Mouse (Mus musculus) liver, embryonic 11.5 days (tissue): Measurements from ENCODE around the gene Faxc. TPM values are rescaled to one million over a fixed set of nuclear protein-coding genes. Genes with fewer than 3 reads are reported as not detected.

Experiments used
- ATAC-seq: fragments of 200-750 bp; cut with Nextera tagmentation; replicated peaks from 2 replicates; pipeline ENCODE4 v1.8.0; 2017; ENCODE audit warnings: moderate number of reproducible peaks, mild to moderate bottlenecking, moderate TSS enrichment, moderate library complexity; ENCODE audit not compliant: low FRiP score
- DNase-seq: peaks from one replicate; pipeline ENCODE4 v3.0.0-alpha.2; 2017; ENCODE audit warnings: low spot score
- H3K27ac ChIP-seq: fragments of 300-500 bp; sonication (generic); 2 replicates; pipeline ENCODE4 v1.5.1; 2014; ENCODE audit warnings: mild to moderate bottlenecking, low read depth, low read length, control low read depth
- H3K27me3 ChIP-seq: fragments of 300-500 bp; sonication (generic); replicated peaks from 2 replicates; pipeline ENCODE4 v1.6.1; 2014; ENCODE audit warnings: low read length, mixed read lengths; ENCODE audit not compliant: control insufficient read depth, insufficient read depth
- H3K36me3 ChIP-seq: fragments of 300-500 bp; sonication (generic); 2 replicates; pipeline ENCODE4 v1.6.1; 2014; ENCODE audit warnings: mild to moderate bottlenecking, low read length, moderate library complexity, mixed read lengths; ENCODE audit not compliant: control insufficient read depth, insufficient read depth
- H3K4me1 ChIP-seq: fragments of 300-500 bp; sonication (generic); replicated peaks from 2 replicates; pipeline ENCODE4 v1.6.1; 2014; ENCODE audit warnings: low read length, mixed read lengths; ENCODE audit not compliant: control insufficient read depth, insufficient read depth
- H3K4me2 ChIP-seq: fragments of 300-500 bp; sonication (generic); 2 replicates; pipeline ENCODE4 v1.6.1; 2014; ENCODE audit warnings: mild to moderate bottlenecking, control low read depth, moderate library complexity
- H3K4me3 ChIP-seq: fragments of 300-500 bp; sonication (generic); 2 replicates; pipeline ENCODE4 v1.5.1; 2014; ENCODE audit warnings: low read depth, low read length, control low read depth
- H3K9ac ChIP-seq: fragments of 300-500 bp; sonication (generic); 2 replicates; pipeline ENCODE4 v1.6.1; 2014; ENCODE audit warnings: low read depth, low read length, control low read depth
- H3K9me3 ChIP-seq: fragments of 300-500 bp; sonication (generic); 2 replicates; pipeline ENCODE4 v1.6.1; 2016; ENCODE audit warnings: low read length, inconsistent platforms, mixed read lengths; ENCODE audit not compliant: control insufficient read depth
- WGBS: fragments of 180-500 bp; shearing (Covaris S2); extraction: QIAGEN DNeasy Blood & Tissue Kit; methylation state at CpG from one replicate; pipeline ENCODE4 v1.1.7; 2014; 5-methylcytosine and 5-hydroxymethylcytosine counted together
- polyA plus RNA-seq: library from polyadenylated mRNA; unstranded; fragments of >200 nt; fragmentation: Nextera tagmentation; extraction: Ambion mirVana; gene quantifications from 2 replicates; pipeline ENCODE4 v1.2.1, GENCODE M21; 2014

The Faxc gene
- 1.4 and 1.8 TPM in 2 replicates for polyA plus RNA-seq

DNA sequence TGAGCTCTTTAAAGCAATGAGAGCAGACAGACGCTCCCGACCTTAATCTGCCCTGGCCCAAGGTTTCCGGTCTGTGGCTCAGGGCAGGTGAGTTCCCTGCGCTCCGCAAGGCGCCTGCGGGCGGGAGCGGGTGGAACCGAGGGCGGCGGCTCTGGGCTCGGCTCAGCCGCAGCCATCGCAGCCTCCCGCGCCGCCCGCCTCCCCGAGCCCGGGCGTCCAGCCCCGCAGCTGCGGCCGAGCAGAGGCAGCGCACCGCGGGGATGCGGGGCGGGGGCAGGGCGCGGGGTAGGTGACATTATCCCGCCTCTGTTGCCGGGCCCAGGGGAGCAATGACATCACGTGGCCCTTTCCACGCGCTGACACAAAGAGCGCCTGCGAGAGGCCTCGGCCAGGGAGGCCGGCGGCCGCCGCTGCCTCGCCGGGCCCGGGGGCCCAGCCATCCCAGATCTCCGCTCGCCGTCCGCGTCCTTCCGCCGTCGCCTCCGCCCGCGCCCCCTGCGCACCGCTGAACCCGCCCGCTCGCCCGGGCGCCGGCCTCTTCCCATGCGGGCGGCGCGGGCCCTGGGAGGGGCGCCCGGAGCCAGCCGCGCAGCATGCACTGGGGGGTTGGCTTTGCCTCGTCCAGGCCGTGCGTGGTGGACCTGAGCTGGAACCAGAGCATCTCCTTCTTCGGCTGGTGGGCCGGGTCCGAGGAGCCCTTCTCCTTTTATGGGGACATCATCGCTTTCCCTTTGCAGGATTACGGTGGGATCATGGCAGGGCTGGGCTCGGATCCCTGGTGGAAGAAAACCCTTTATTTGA is at the start of gene Faxc:
Gene Faxc (plus strand): TSS at position 359 of the 801 bp plus-strand sequence.
- Histone ChIP-seq H3K27ac (no peak within 1 kb of the TSS), H3K4me3 (peak within 1 kb of the TSS; percentile 59), H3K36me3 (no peaks in the 10 kb centered on the region), H3K4me2 (peak within 1 kb of the TSS; percentile 86), H3K9me3 (no peaks in the 10 kb centered on the region), H3K27me3 (peaks cover 27% of the 10 kb centered on the region), H3K4me1 (no peaks in the 10 kb centered on the region; the same call in 1 of the 2 replicates), H3K9ac (peak within 1 kb of the TSS; percentile 66)
- DNase-seq = peak; percentile 56
- 1% methylated on average over 71 of the region's 83 CpGs for WGBS
- ATAC-seq = peak; percentile 58

GRCm38 (mm10) chr4:21882806-21883205 is 48.3 kb upstream of the Faxc start:
- Histone ChIP-seq H3K9ac (no peak overlapping the region), H3K36me3 (no peaks in the 10 kb centered on the region), H3K27ac (no peak overlapping the region), H3K27me3 (no peaks in the 10 kb centered on the region), H3K4me2 (no peak overlapping the region), H3K4me3 (no peak overlapping the region), H3K9me3 (no peaks in the 10 kb centered on the region), H3K4me1 (0 out of 2 replicates have a peak, but pooled peaks cover 3% of the 10 kb centered on the region)
- WGBS = 86% methylated on average over 6 of the region's 6 CpGs
- DNase-seq (no peak), ATAC-seq (0 out of 2 replicates have a peak, but pooled peaks have one; percentile 44)

GRCm38 (mm10) chr4:21885831-21886230 is 45.3 kb upstream of the Faxc start:
- 83% methylated on average over 8 of the region's 8 CpGs for WGBS
- H3K4me2 ChIP-seq = no peak overlapping the region
- H3K27ac ChIP-seq = no peak overlapping the region
- no peaks in the 10 kb centered on the region for H3K36me3 ChIP-seq
- H3K27me3 ChIP-seq = no peaks in the 10 kb centered on the region
- DNase-seq = no peak
- H3K9ac ChIP-seq = no peak overlapping the region
- H3K9me3 ChIP-seq = no peaks in the 10 kb centered on the region
- H3K4me1 ChIP-seq = 0 out of 2 replicates have a peak, but pooled peaks cover 3% of the 10 kb centered on the region
- no peak overlapping the region for H3K4me3 ChIP-seq
- no peak for ATAC-seq

GRCm38 (mm10) chr4:21931772-21932630 is 872 bp downstream of the Faxc start:
- no peak overlapping the region for H3K27ac ChIP-seq

DNA sequence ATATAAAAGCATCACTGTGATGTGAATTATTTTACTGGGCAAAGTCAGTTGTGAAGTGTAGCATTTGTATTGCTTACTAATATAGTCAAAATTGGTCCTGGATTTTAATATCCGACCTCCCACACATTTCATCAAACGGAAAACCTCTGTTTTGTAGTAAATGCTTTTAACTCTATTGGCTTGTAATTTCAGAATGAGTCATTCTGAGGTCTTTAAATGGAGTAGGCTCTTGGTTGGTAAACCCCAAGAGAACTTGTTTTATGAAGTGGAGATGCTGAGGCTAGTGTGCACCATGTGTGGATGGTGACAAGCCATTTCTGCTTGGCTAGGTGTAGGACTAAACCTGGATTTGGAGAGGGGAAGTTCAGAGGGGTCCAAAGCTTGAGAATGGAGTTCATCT is 4.2 kb downstream of the Faxc start:
- no peaks in the 10 kb centered on the region; the same call in 1 of the 2 replicates for H3K4me1 ChIP-seq

More at GRCm38 (mm10) chr4:21931772-21932630, 872 bp downstream of the Faxc start:
- Histone ChIP-seq H3K4me3 (peak overlapping the region; percentile 59), H3K27me3 (peaks cover 27% of the 10 kb centered on the region), H3K4me1 (no peaks in the 10 kb centered on the region; the same call in 1 of the 2 replicates), H3K4me2 (peak overlapping the region; percentile 86), H3K9ac (peak overlapping the region; percentile 66), H3K36me3 (no peaks in the 10 kb centered on the region), H3K9me3 (no peaks in the 10 kb centered on the region)
- DNase-seq (no peak), ATAC-seq (peak; percentile 18; the same call in 1 of the 2 replicates)
- WGBS = 22% methylated on average over 23 of the region's 23 CpGs

GRCm38 (mm10) chr4:21936424-21936823 is 5.3 kb downstream of the Faxc start:
- Histone ChIP-seq H3K27ac (no peak overlapping the region), H3K4me3 (no peak overlapping the region), H3K9me3 (no peaks in the 10 kb centered on the region), H3K27me3 (peaks cover 12% of the 10 kb centered on the region), H3K36me3 (no peaks in the 10 kb centered on the region), H3K4me2 (no peak overlapping the region), H3K9ac (no peak overlapping the region), H3K4me1 (no peaks in the 10 kb centered on the region)
- 87% methylated on average over 9 of the region's 9 CpGs for WGBS
- no peak for DNase-seq
- ATAC-seq = no peak

More for the DNA sequence above, 4.2 kb downstream of the Faxc start:
- Histone ChIP-seq H3K27me3 (peaks cover 22% of the 10 kb centered on the region), H3K9me3 (no peaks in the 10 kb centered on the region), H3K9ac (no peak overlapping the region), H3K36me3 (no peaks in the 10 kb centered on the region), H3K4me2 (no peak overlapping the region), H3K27ac (no peak overlapping the region), H3K4me3 (no peak overlapping the region)
- ATAC-seq (no peak), DNase-seq (no peak)
- WGBS = 80% methylated on average over 2 of the region's 2 CpGs

GRCm38 (mm10) chr4:21937890-21938289 is 6.8 kb downstream of the Faxc start:
- no peak for ATAC-seq
- Histone ChIP-seq H3K4me2 (no peak overlapping the region), H3K27me3 (no peaks in the 10 kb centered on the region), H3K9ac (no peak overlapping the region), H3K9me3 (no peaks in the 10 kb centered on the region), H3K36me3 (no peaks in the 10 kb centered on the region), H3K27ac (no peak overlapping the region), H3K4me3 (no peak overlapping the region), H3K4me1 (no peaks in the 10 kb centered on the region)
- DNase-seq = no peak
- WGBS = 83% methylated on average over 8 of the region's 8 CpGs

DNA sequence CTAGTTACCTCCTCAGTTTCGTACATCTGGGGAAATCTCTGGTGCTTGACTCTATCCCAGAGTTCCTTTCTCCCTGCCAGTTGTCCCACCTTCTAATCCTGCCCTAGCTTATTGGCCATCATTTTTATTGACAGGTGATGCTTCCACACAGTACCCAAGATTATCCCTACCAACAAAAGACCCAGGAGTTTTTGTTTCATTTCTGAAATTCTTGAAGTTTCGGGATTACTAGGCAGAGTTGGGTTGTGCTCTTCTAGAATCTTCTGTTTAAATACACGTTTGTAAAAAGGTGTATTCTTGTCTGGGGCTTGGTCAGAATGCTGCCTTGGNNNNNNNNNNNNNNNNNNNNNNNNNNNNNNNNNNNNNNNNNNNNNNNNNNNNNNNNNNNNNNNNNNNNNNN is 13.5 kb downstream of the Faxc start:
- no peak overlapping the region for H3K4me3 ChIP-seq
- 73% methylated on average over 3 of the region's 3 CpGs for WGBS
- no peak for ATAC-seq

More for the DNA sequence above, 13.5 kb downstream of the Faxc start:
- H3K36me3 ChIP-seq = no peaks in the 10 kb centered on the region
- DNase-seq = no peak
- H3K4me2 ChIP-seq = no peak overlapping the region
- no peaks in the 10 kb centered on the region for H3K4me1 ChIP-seq
- no peaks in the 10 kb centered on the region for H3K9me3 ChIP-seq
- no peaks in the 10 kb centered on the region for H3K27me3 ChIP-seq
- no peak overlapping the region for H3K9ac ChIP-seq
- H3K27ac ChIP-seq = no peak overlapping the region
